Mouse (Mus musculus): ENCODE data around the gene Spdye4c.

DNA sequence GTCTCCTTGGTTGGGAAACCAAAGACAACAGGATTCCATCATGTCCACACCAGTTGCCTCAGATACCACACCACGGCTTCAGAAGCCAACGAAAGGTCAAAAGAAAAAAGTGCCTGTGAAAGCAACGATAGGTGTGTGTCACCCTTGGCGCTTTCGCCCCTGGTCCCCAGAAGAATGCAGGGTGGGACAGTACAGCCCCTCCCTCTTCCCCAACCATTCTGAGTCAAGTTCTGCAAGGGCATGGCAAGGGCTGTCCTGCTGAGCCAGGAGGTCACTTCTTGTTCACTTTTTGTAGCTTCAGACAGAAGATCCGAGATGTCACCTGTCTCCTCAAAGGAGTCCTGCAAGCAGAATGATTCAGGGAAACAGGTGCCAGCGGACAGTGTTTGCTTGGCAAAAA, 1.3 kb downstream of the Spdye4c start:
- TF ChIP-seq CTCF (IDR thresholded peaks at IDR 0.05; ENCODE audit: low read depth) (no peak), EP300 (IDR thresholded peaks at IDR 0.05; ENCODE audit: low read depth) (no peak)
